Mouse (Mus musculus) lung, embryonic 14.5 days (tissue): ENCODE data around the gene Slc4a2. TPM values are rescaled to one million over a fixed set of nuclear protein-coding genes. Genes with fewer than 3 reads are reported as not detected.

ENCODE experiments used
- ATAC-seq: fragments of 200-750 bp; cut with Nextera tagmentation; 2 replicates; pipeline ENCODE4 v1.8.0; 2017; ENCODE audit warnings: mild to moderate bottlenecking, moderate TSS enrichment, moderate library complexity; ENCODE audit not compliant: insufficient read depth
- DNase-seq: peaks from one replicate; pipeline ENCODE4 v3.0.0-alpha.2; 2015
- H3K27ac ChIP-seq: fragments of 300-500 bp; sonication (generic); 2 replicates; pipeline ENCODE4 v1.5.1; 2014; ENCODE audit warnings: low read depth, mild to moderate bottlenecking, moderate library complexity
- H3K27me3 ChIP-seq: fragments of 300-500 bp; sonication (generic); 2 replicates; pipeline ENCODE4 v1.6.1; 2014; ENCODE audit warnings: low read length, control low read depth; ENCODE audit not compliant: insufficient read depth
- H3K36me3 ChIP-seq: fragments of 300-500 bp; sonication (generic); 2 replicates; pipeline ENCODE4 v1.6.1; 2014; ENCODE audit warnings: control low read depth; ENCODE audit not compliant: insufficient read depth
- H3K4me1 ChIP-seq: fragments of 300-500 bp; sonication (generic); 2 replicates; pipeline ENCODE4 v1.6.1; 2014; ENCODE audit warnings: antibody characterized with exemption, control low read depth; ENCODE audit not compliant: insufficient read depth
- H3K4me2 ChIP-seq: fragments of 300-500 bp; sonication (generic); 2 replicates; pipeline ENCODE4 v1.6.1; 2014; ENCODE audit warnings: mild to moderate bottlenecking
- H3K4me3 ChIP-seq: fragments of 300-500 bp; sonication (generic); 2 replicates; pipeline ENCODE4 v1.5.1; 2014; ENCODE audit warnings: low read depth, low read length
- H3K9ac ChIP-seq: fragments of 300-500 bp; sonication (generic); 2 replicates; pipeline ENCODE4 v1.6.1; 2014
- H3K9me3 ChIP-seq: fragments of 300-500 bp; sonication (generic); 2 replicates; pipeline ENCODE4 v1.6.1; 2016; ENCODE audit warnings: low read depth, low read length, control low read depth
- CTCF ChIP-seq: IDR thresholded peaks from 2 replicates; pipeline ENCODE4 v1.5.1; 2016; ENCODE audit warnings: antibody characterized with exemption, low read depth
- WGBS: fragments of 180-500 bp; shearing (Covaris S2); extraction: QIAGEN DNeasy Blood & Tissue Kit; methylation state at CpG from one replicate; pipeline ENCODE4 v1.1.7; 2014; 5-methylcytosine and 5-hydroxymethylcytosine counted together
- polyA plus RNA-seq: library from polyadenylated mRNA; unstranded; fragments of >200 nt; fragmentation: Nextera tagmentation; extraction: Ambion mirVana; gene quantifications from 2 replicates; pipeline ENCODE4 v1.2.1, GENCODE M21; 2014

Slc4a2 gene
- polyA plus RNA-seq, 1 experiment from 2014 or later = 35.5 TPM

- Histone ChIP-seq H3K9me3 (no peaks in the 10 kb centered on the region), H3K4me1 (peaks cover 22% of the 10 kb centered on the region), H3K27me3 (no peaks in the 10 kb centered on the region), H3K36me3 (peaks cover 25% of the 10 kb centered on the region), H3K9ac (peak overlapping the region; percentile 66), H3K27ac (peak overlapping the region; percentile 58; the same call in 1 of the 2 replicates), H3K4me2 (peak overlapping the region; percentile 84), H3K4me3 (peak overlapping the region; percentile 67)
- WGBS = 14% methylated on average over 9 of the region's 9 CpGs
- DNase-seq (peak; percentile 29), ATAC-seq (no peak)
- no peak for TF ChIP-seq CTCF
These were observed 3.1 kb downstream of the Slc4a2 start for GRCm38 (mm10) chr5:24426556-24427284.

GRCm38 (mm10) chr5:24427285-24427633, 3.6 kb downstream of the Slc4a2 start:
- H3K27ac ChIP-seq = peak overlapping the region; percentile 58; the same call in 1 of the 2 replicates
- 26% methylated on average over 12 of the region's 12 CpGs for WGBS
- no peak for DNase-seq

GRCm38 (mm10) chr5:24427981-24428402, 4.4 kb downstream of the Slc4a2 start:
- DNase-seq = peak; percentile 66
- no peaks in the 10 kb centered on the region for H3K9me3 ChIP-seq
- ATAC-seq = no peak
- H3K4me1 ChIP-seq = peaks cover 22% of the 10 kb centered on the region
- no peaks in the 10 kb centered on the region for H3K27me3 ChIP-seq
- H3K4me3 ChIP-seq = peak overlapping the region; percentile 20
- no peak overlapping the region for H3K9ac ChIP-seq
- peak overlapping the region; percentile 84 for H3K4me2 ChIP-seq
- WGBS = 14% methylated on average over 15 of the region's 15 CpGs
- H3K27ac ChIP-seq = peak overlapping the region; percentile 67
- TF ChIP-seq CTCF = no peak
- peaks cover 38% of the 10 kb centered on the region for H3K36me3 ChIP-seq

More at GRCm38 (mm10) chr5:24427285-24427633, 3.6 kb downstream of the Slc4a2 start:
- Histone ChIP-seq H3K27me3 (no peaks in the 10 kb centered on the region), H3K4me1 (peaks cover 22% of the 10 kb centered on the region), H3K4me2 (peak overlapping the region; percentile 84), H3K36me3 (peaks cover 30% of the 10 kb centered on the region), H3K9me3 (no peaks in the 10 kb centered on the region), H3K4me3 (peak overlapping the region; percentile 67; the same call in 1 of the 2 replicates), H3K9ac (peak overlapping the region; percentile 20; the same call in 1 of the 2 replicates)
- TF ChIP-seq CTCF = no peak
- no peak for ATAC-seq

GRCm38 (mm10) chr5:24428596-24428995, 5.0 kb downstream of the Slc4a2 start:
- Histone ChIP-seq H3K36me3 (peaks cover 43% of the 10 kb centered on the region), H3K4me2 (peak overlapping the region; percentile 84), H3K4me3 (peak overlapping the region; percentile 20), H3K9me3 (no peaks in the 10 kb centered on the region), H3K27ac (peak overlapping the region; percentile 67; the same call in 1 of the 2 replicates), H3K9ac (no peak overlapping the region), H3K27me3 (no peaks in the 10 kb centered on the region), H3K4me1 (peaks cover 22% of the 10 kb centered on the region)
- WGBS = 20% methylated on average over 9 of the region's 9 CpGs
- TF ChIP-seq CTCF = peak; percentile 19; the same call in 1 of the 2 replicates
- DNase-seq = no peak
- no peak for ATAC-seq

GRCm38 (mm10) chr5:24433993-24434392, 10.4 kb downstream of the Slc4a2 start:
- Histone ChIP-seq H3K4me2 (no peak overlapping the region), H3K27ac (no peak overlapping the region), H3K4me3 (no peak overlapping the region), H3K27me3 (no peaks in the 10 kb centered on the region), H3K4me1 (no peaks in the 10 kb centered on the region), H3K36me3 (peaks cover 90% of the 10 kb centered on the region), H3K9me3 (no peaks in the 10 kb centered on the region), H3K9ac (no peak overlapping the region)
- DNase-seq (no peak), ATAC-seq (no peak)
- 86% methylated on average over 8 of the region's 8 CpGs for WGBS
- TF ChIP-seq CTCF = no peak

GRCm38 (mm10) chr5:24441187-24441586, 17.6 kb downstream of the Slc4a2 start:
- peaks cover 65% of the 10 kb centered on the region for H3K36me3 ChIP-seq
- no peak for TF ChIP-seq CTCF
- DNase-seq = no peak
- no peak overlapping the region for H3K4me2 ChIP-seq
- no peaks in the 10 kb centered on the region for H3K27me3 ChIP-seq
- H3K4me3 ChIP-seq = no peak overlapping the region
- no peak for ATAC-seq
- H3K27ac ChIP-seq = no peak overlapping the region
- WGBS = 90% methylated on average over 8 of the region's 8 CpGs
- no peaks in the 10 kb centered on the region for H3K9me3 ChIP-seq
- peaks cover 14% of the 10 kb centered on the region; the same call in 1 of the 2 replicates for H3K4me1 ChIP-seq
- H3K9ac ChIP-seq = no peak overlapping the region

- ATAC-seq (no peak), DNase-seq (no peak)
- 83% methylated on average over 9 of the region's 9 CpGs for WGBS
- Histone ChIP-seq H3K4me3 (no peak overlapping the region), H3K9ac (no peak overlapping the region), H3K9me3 (no peaks in the 10 kb centered on the region), H3K27me3 (no peaks in the 10 kb centered on the region), H3K27ac (no peak overlapping the region), H3K4me1 (peaks cover 14% of the 10 kb centered on the region; the same call in 1 of the 2 replicates), H3K4me2 (no peak overlapping the region), H3K36me3 (peaks cover 57% of the 10 kb centered on the region)
- TF ChIP-seq CTCF = no peak
These were observed 18.4 kb downstream of the Slc4a2 start for GRCm38 (mm10) chr5:24442029-24442428.
